21 mouse cellular contexts compared by ENCODE assay signal in the genomic region with DNA sequence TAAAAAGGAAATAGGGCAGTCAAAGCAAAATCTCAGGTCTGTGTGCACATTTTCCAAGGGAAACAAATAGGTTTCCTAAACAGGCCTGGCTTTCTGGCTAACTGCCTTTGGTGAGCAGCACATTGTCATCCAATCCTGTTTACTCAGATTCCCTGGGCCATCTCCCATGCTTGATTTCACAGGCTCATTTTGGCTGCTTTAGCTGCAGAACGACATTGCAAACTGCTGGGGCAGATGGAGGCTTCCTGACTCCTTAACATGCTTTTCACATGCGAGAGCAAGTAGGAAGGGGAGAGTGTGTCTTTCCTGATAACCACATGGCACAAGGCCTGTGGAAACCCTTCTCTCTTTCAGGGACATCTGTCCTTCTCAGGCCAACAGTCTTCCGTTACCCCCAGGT.
DNase-seq lines count a peak whose midpoint lies in the region; ATAC-seq and TF ChIP-seq lines count a peak whose summit lies in the region.
"Had no signal": no experiment of that assay in that cellular context is flagged by ENCODE, and none has a peak within 500 bp of the region (broad histone marks: within the 10 kb centered on the region; RNA-seq: fewer than 3 reads in every experiment).

No protein-coding gene starts in this region.

- WGBS in kidney, postnatal 0 days, result 60% methylated on average over 3 of the region's 3 CpGs
- WGBS in kidney, embryonic 15.5 days, result 61% methylated on average over 3 of the region's 3 CpGs
- 22% methylated on average over 3 of the region's 3 CpGs for WGBS in cerebellum, adult 2 months
- 51% methylated on average over 3 of the region's 3 CpGs for WGBS in forebrain, embryonic 16.5 days
- 56% methylated on average over 3 of the region's 3 CpGs for WGBS in heart, embryonic 10.5 days

- TF ChIP-seq POLR2A in cerebellum, adult 2 months (IDR thresholded peaks at IDR 0.05; ENCODE audit: borderline replicate concordance, insufficient read depth, low read length), result no peak

- H3K4me1 ChIP-seq in kidney, postnatal 0 days (replicated peaks; ENCODE audit: insufficient read depth, low read length), result no peaks in the 10 kb centered on the region
- no peaks in the 10 kb centered on the region for H3K4me1 ChIP-seq in kidney, embryonic 15.5 days
- H3K4me1 ChIP-seq in cerebellum, adult 2 months (ENCODE audit: control insufficient read depth, insufficient read depth, low read length), result peaks cover 28% of the 10 kb centered on the region
- peaks cover 12% of the 10 kb centered on the region for H3K4me1 ChIP-seq in forebrain, embryonic 16.5 days (replicated peaks; ENCODE audit: control insufficient read depth, insufficient read depth, low read length)
- H3K4me1 ChIP-seq in heart, embryonic 10.5 days, result no peaks in the 10 kb centered on the region
- H3K4me1 ChIP-seq: embryonic facial prominence, embryonic 12.5 days; heart, embryonic 13.5 days; neural tube, embryonic 12.5 days had no signal

- no peaks in the 10 kb centered on the region for H3K36me3 ChIP-seq in kidney, postnatal 0 days (ENCODE audit: insufficient read depth, low read length)
- H3K36me3 ChIP-seq in kidney, embryonic 15.5 days, result no peaks in the 10 kb centered on the region
- H3K36me3 ChIP-seq in forebrain, embryonic 16.5 days (ENCODE audit: control insufficient read depth, insufficient read depth), result no peaks in the 10 kb centered on the region
- H3K36me3 ChIP-seq in heart, embryonic 10.5 days, result no peaks in the 10 kb centered on the region
- H3K36me3 ChIP-seq: embryonic facial prominence, embryonic 12.5 days; heart, embryonic 13.5 days; neural tube, embryonic 12.5 days had no signal

- no peak overlapping the region for H3K4me3 ChIP-seq in kidney, postnatal 0 days (replicated peaks; ENCODE audit: low read depth, low read length)
- no peak overlapping the region for H3K4me3 ChIP-seq in kidney, embryonic 15.5 days (replicated peaks)
- no peak overlapping the region for H3K4me3 ChIP-seq in cerebellum, adult 2 months (replicated peaks; ENCODE audit: insufficient read depth, low read depth, low read length)
- no peak overlapping the region for H3K4me3 ChIP-seq in forebrain, embryonic 16.5 days (replicated peaks; ENCODE audit: low read length)
- no peak overlapping the region for H3K4me3 ChIP-seq in heart, embryonic 10.5 days
- H3K4me3 ChIP-seq: embryonic facial prominence, embryonic 12.5 days; heart, embryonic 13.5 days; neural tube, embryonic 12.5 days had no signal

- peak; percentile 19 for DNase-seq in kidney, postnatal 0 days (ENCODE audit: low spot score)
- DNase-seq in cerebellum, adult 2 months, result peak; percentile 55 to 80
- DNase-seq in heart, embryonic 10.5 days (ENCODE audit: low spot score), result no peak
- DNase-seq in adrenal gland, postnatal 25 days, result no peak
- DNase-seq: adrenal gland, postnatal 36 days; heart, postnatal 4 days; kidney, adult 9 months; liver; lung, adult 18-20 months; lung, postnatal 36 days; right cerebral cortex, postnatal 25 days; thymus, postnatal 14 days had no signal

- no peaks in the 10 kb centered on the region for H3K9me3 ChIP-seq in kidney, postnatal 0 days (replicated peaks; ENCODE audit: low read length)
- no peaks in the 10 kb centered on the region for H3K9me3 ChIP-seq in kidney, embryonic 15.5 days (replicated peaks)
- no peaks in the 10 kb centered on the region for H3K9me3 ChIP-seq in forebrain, embryonic 16.5 days (ENCODE audit: control insufficient read depth, low read length)
- H3K9me3 ChIP-seq in heart, embryonic 10.5 days, result no peaks in the 10 kb centered on the region
- H3K9me3 ChIP-seq: embryonic facial prominence, embryonic 12.5 days; heart, embryonic 13.5 days; neural tube, embryonic 12.5 days had no signal

- no peaks in the 10 kb centered on the region for H3K27me3 ChIP-seq in kidney, postnatal 0 days (ENCODE audit: insufficient read depth, low read length)
- no peaks in the 10 kb centered on the region for H3K27me3 ChIP-seq in kidney, embryonic 15.5 days
- H3K27me3 ChIP-seq in cerebellum, adult 2 months (ENCODE audit: control insufficient read depth, insufficient read depth, low read length), result no peaks in the 10 kb centered on the region
- no peaks in the 10 kb centered on the region for H3K27me3 ChIP-seq in forebrain, embryonic 16.5 days (replicated peaks; ENCODE audit: control insufficient read depth, insufficient read depth, low read length)
- no peaks in the 10 kb centered on the region for H3K27me3 ChIP-seq in heart, embryonic 10.5 days (ENCODE audit: insufficient read depth, poor library complexity, severe bottlenecking)
- H3K27me3 ChIP-seq: heart, embryonic 13.5 days; neural tube, embryonic 12.5 days; Patski had no signal

- no peak for ATAC-seq in kidney, postnatal 0 days (replicated peaks; ENCODE audit: low FRiP score, low read depth)
- no peak for ATAC-seq in kidney, embryonic 15.5 days (replicated peaks; ENCODE audit: low FRiP score)
- peak; percentile 49; the same call in 1 of the 2 replicates for ATAC-seq in cerebellum, adult (ENCODE audit: insufficient number of reproducible peaks, low FRiP score, low TSS enrichment)
- ATAC-seq in forebrain, embryonic 16.5 days, result 0 out of 2 replicates have a peak, but pooled peaks have one; percentile 28
- ATAC-seq: activated CD4-positive, CD25-positive, alpha-beta regulatory T cell, adult 4 months; inflammation-experienced regulatory T-cells, adult 6 months; Patski had no signal

- no peak overlapping the region for H3K27ac ChIP-seq in kidney, postnatal 0 days
- H3K27ac ChIP-seq in kidney, embryonic 15.5 days, result no peak overlapping the region
- peak overlapping the region; percentile 45; the same call in 1 of the 2 replicates for H3K27ac ChIP-seq in cerebellum, adult 2 months (ENCODE audit: insufficient read depth, low read length)
- H3K27ac ChIP-seq in forebrain, embryonic 16.5 days (ENCODE audit: low read length), result peak overlapping the region; percentile 35
- no peak overlapping the region for H3K27ac ChIP-seq in heart, embryonic 10.5 days
- H3K27ac ChIP-seq: embryonic facial prominence, embryonic 12.5 days; heart, embryonic 13.5 days; neural tube, embryonic 12.5 days had no signal

- TF ChIP-seq CTCF in kidney, postnatal 0 days (IDR thresholded peaks at IDR 0.05; ENCODE audit: low read depth), result no peak
- no peak for TF ChIP-seq CTCF in cerebellum, adult 2 months (IDR thresholded peaks at IDR 0.05; ENCODE audit: borderline replicate concordance, insufficient read depth, low read depth, low read length)

- no peak overlapping the region for H3K9ac ChIP-seq in kidney, postnatal 0 days (ENCODE audit: low read depth, low read length)
- no peak overlapping the region for H3K9ac ChIP-seq in kidney, embryonic 15.5 days
- H3K9ac ChIP-seq in forebrain, embryonic 16.5 days (replicated peaks; ENCODE audit: low read depth, low read length), result no peak overlapping the region
- H3K9ac ChIP-seq: embryonic facial prominence, embryonic 12.5 days; heart, embryonic 13.5 days; neural tube, embryonic 12.5 days had no signal

- no peak overlapping the region for H3K4me2 ChIP-seq in kidney, postnatal 0 days (ENCODE audit: low read length)
- no peak overlapping the region for H3K4me2 ChIP-seq in kidney, embryonic 15.5 days
- H3K4me2 ChIP-seq in forebrain, embryonic 16.5 days (ENCODE audit: low read length), result no peak overlapping the region
- H3K4me2 ChIP-seq: embryonic facial prominence, embryonic 12.5 days; heart, embryonic 13.5 days; neural tube, embryonic 12.5 days had no signal

Comparison
In these comparisons a context has a peak if more than half of its experiments do, and no peak if none do; other contexts are left out.
1. ATAC-seq: peak in cerebellum, adult (single experiment) and forebrain, embryonic 16.5 days (single experiment); none in kidney, postnatal 0 days (single experiment) and kidney, embryonic 15.5 days (single experiment).
2. DNase-seq: peak in kidney, postnatal 0 days (single experiment) and cerebellum, adult 2 months (2 of 2); none in heart, embryonic 10.5 days (single experiment) and adrenal gland, postnatal 25 days (single experiment).
3. H3K27ac ChIP-seq: peak in cerebellum, adult 2 months (single experiment) and forebrain, embryonic 16.5 days (single experiment); none in kidney, postnatal 0 days (single experiment), kidney, embryonic 15.5 days (single experiment) and heart, embryonic 10.5 days (single experiment).